Mouse (Mus musculus): ENCODE data around the gene Arhgap24. TPM values are rescaled to one million over a fixed set of nuclear protein-coding genes. Genes with fewer than 3 reads are reported as not detected.

The Arhgap24 gene
- total RNA-seq, 2 experiments from 2014 or later = 1.9 to 3.8 TPM

GRCm38 (mm10) chr5:102568764-102569163 lies 87.6 kb downstream of the Arhgap24 start:
- no peak for ATAC-seq (replicated peaks; ENCODE audit: poor library complexity, severe bottlenecking)

- peak; percentile 97 for ATAC-seq (replicated peaks; ENCODE audit: poor library complexity, severe bottlenecking)
Observed at GRCm38 (mm10) chr5:102571445-102571844, 90.3 kb downstream of the Arhgap24 start.

- no peak for ATAC-seq (replicated peaks; ENCODE audit: poor library complexity, severe bottlenecking)
Observed at GRCm38 (mm10) chr5:102576750-102577149, 95.6 kb downstream of the Arhgap24 start.

- no peak for ATAC-seq (replicated peaks; ENCODE audit: poor library complexity, severe bottlenecking)
Observed at GRCm38 (mm10) chr5:102577729-102578128, 96.5 kb downstream of the Arhgap24 start.

- ATAC-seq (replicated peaks; ENCODE audit: poor library complexity, severe bottlenecking) = no peak
Observed at GRCm38 (mm10) chr5:102578431-102578830, 97.2 kb downstream of the Arhgap24 start.

- ATAC-seq (replicated peaks; ENCODE audit: poor library complexity, severe bottlenecking) = no peak
Observed at GRCm38 (mm10) chr5:102582864-102583410, 101.7 kb downstream of the Arhgap24 start.

GRCm38 (mm10) chr5:102591422-102591821 lies 110.2 kb downstream of the Arhgap24 start:
- ATAC-seq (replicated peaks; ENCODE audit: poor library complexity, severe bottlenecking) = no peak

- no peak for ATAC-seq (replicated peaks; ENCODE audit: poor library complexity, severe bottlenecking)
Observed at GRCm38 (mm10) chr5:102593058-102593457, 111.9 kb downstream of the Arhgap24 start.

GRCm38 (mm10) chr5:102599102-102599501 lies 117.9 kb downstream of the Arhgap24 start:
- no peak for ATAC-seq (replicated peaks; ENCODE audit: poor library complexity, severe bottlenecking)

- no peak for ATAC-seq (replicated peaks; ENCODE audit: poor library complexity, severe bottlenecking)
Observed at GRCm38 (mm10) chr5:102613571-102613970, 132.4 kb downstream of the Arhgap24 start.

GRCm38 (mm10) chr5:102614081-102614480 lies 132.9 kb downstream of the Arhgap24 start:
- ATAC-seq (replicated peaks; ENCODE audit: poor library complexity, severe bottlenecking) = no peak

GRCm38 (mm10) chr5:102615249-102615648 lies 134.1 kb downstream of the Arhgap24 start:
- ATAC-seq (replicated peaks; ENCODE audit: poor library complexity, severe bottlenecking) = no peak

- no peak for ATAC-seq (replicated peaks; ENCODE audit: poor library complexity, severe bottlenecking)
Observed at GRCm38 (mm10) chr5:102621036-102621435, 139.8 kb downstream of the Arhgap24 start.

GRCm38 (mm10) chr5:102623807-102624435 lies 142.7 kb downstream of the Arhgap24 start:
- ATAC-seq (replicated peaks; ENCODE audit: poor library complexity, severe bottlenecking) = no peak

GRCm38 (mm10) chr5:102626671-102627070 lies 145.5 kb downstream of the Arhgap24 start:
- ATAC-seq (replicated peaks; ENCODE audit: poor library complexity, severe bottlenecking) = no peak

- ATAC-seq (replicated peaks; ENCODE audit: poor library complexity, severe bottlenecking) = no peak
Observed at GRCm38 (mm10) chr5:102629362-102629771, 148.2 kb downstream of the Arhgap24 start.

- ATAC-seq (replicated peaks; ENCODE audit: poor library complexity, severe bottlenecking) = no peak
Observed at GRCm38 (mm10) chr5:102635591-102635990, 154.4 kb downstream of the Arhgap24 start.

GRCm38 (mm10) chr5:102639782-102640559 lies 158.8 kb downstream of the Arhgap24 start:
- ATAC-seq (replicated peaks; ENCODE audit: poor library complexity, severe bottlenecking) = peak; percentile 91

GRCm38 (mm10) chr5:102643364-102643763 lies 162.2 kb downstream of the Arhgap24 start:
- ATAC-seq (replicated peaks; ENCODE audit: poor library complexity, severe bottlenecking) = no peak

- peak; percentile 63; the same call in 1 of the 2 replicates for ATAC-seq (replicated peaks; ENCODE audit: poor library complexity, severe bottlenecking)
Observed at GRCm38 (mm10) chr5:102643820-102644219, 162.6 kb downstream of the Arhgap24 start.

GRCm38 (mm10) chr5:102659061-102659460 lies 177.9 kb downstream of the Arhgap24 start:
- ATAC-seq (replicated peaks; ENCODE audit: poor library complexity, severe bottlenecking) = no peak
